Mouse (Mus musculus) myocyte (in vitro differentiated cells): ENCODE results near the gene Polr2l.

Experiments used
- E2F4 ChIP-seq: IDR thresholded peaks from one replicate; pipeline ENCODE4 v1.6.1; 2011; ENCODE audit warnings: mild to moderate bottlenecking, control low read depth, moderate library complexity; ENCODE audit not compliant: insufficient read depth
- MYOD1 ChIP-seq, 3 experiments: IDR thresholded peaks; one replicate each; pipeline ENCODE4 v1.6.1; 2011; ENCODE audit warnings: control low read depth in 2 of 3, low read depth in 2 of 3, mild to moderate bottlenecking in 2 of 3, moderate library complexity in 1 of 3; ENCODE audit not compliant: insufficient read length in 2 of 3, control insufficient read depth in 1 of 3

GRCm38 (mm10) chr7:141493729-141494128 is 18.8 kb upstream of the Polr2l start:
- TF ChIP-seq MYOD1 (IDR thresholded peaks at IDR 0.05; ENCODE audit: control insufficient read depth in 1 of 3, insufficient read length in 2 of 3, low read depth in 2 of 3), result no peak
- TF ChIP-seq E2F4, result no peak
